Mouse (Mus musculus): ENCODE data around the gene Prame. TPM values are rescaled to one million over a fixed set of nuclear protein-coding genes. Genes with fewer than 3 reads are reported as not detected.
"Not testable (repeated sequence)": the region's sequence is repeated elsewhere in the genome, so short reads cannot be mapped to it uniquely, and the experiment has no call there.

Gene Prame
- polyA plus RNA-seq, 1 experiment from 2014 or later, result not detected

DNA sequence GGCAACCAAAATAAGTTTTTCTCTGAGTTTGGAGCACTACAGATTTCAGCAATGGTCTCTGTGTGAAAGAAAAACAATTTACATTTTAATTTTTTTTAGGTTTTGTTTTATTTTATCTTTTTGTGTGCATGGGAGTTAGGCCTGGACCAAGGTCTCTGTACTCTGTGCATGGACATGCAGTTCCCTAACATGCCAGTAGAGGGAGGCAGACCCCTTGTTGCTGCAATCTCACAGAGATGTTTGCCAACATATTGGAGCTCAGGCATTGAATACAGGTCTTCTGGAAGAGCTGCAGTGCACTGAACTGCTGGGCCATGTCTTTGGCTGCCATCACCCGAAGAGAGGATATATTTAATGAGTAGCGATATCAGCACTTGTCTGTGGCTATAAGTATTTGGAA lies 58.0 kb downstream of the Prame start:
- not testable (repeated sequence) for H3K36me3 ChIP-seq (ENCODE audit: control insufficient read depth, insufficient read depth); H3K4me2 ChIP-seq (ENCODE audit: low read depth, low read length); H3K9ac ChIP-seq (ENCODE audit: low read depth, low read length); ATAC-seq (ENCODE audit: low read depth); H3K4me1 ChIP-seq (ENCODE audit: control insufficient read depth, low read depth, low read length); H3K4me3 ChIP-seq (ENCODE audit: low read depth, low read length); H3K27ac ChIP-seq (ENCODE audit: low read length); H3K9me3 ChIP-seq (replicated peaks; ENCODE audit: control insufficient read depth, low read length); H3K27me3 ChIP-seq (ENCODE audit: control insufficient read depth, insufficient read depth, low read depth, low read length)
- WGBS (ENCODE audit: insufficient replicate concordance), result 9% methylated on average over 1 of the region's 2 CpGs

- not testable (repeated sequence) for H3K4me1 ChIP-seq (ENCODE audit: control insufficient read depth, low read depth, low read length); H3K9ac ChIP-seq (ENCODE audit: low read depth, low read length); H3K4me3 ChIP-seq (ENCODE audit: low read depth, low read length); ATAC-seq (ENCODE audit: low read depth); H3K27ac ChIP-seq (ENCODE audit: low read length); H3K36me3 ChIP-seq (ENCODE audit: control insufficient read depth, insufficient read depth); H3K27me3 ChIP-seq (ENCODE audit: control insufficient read depth, insufficient read depth, low read depth, low read length); H3K4me2 ChIP-seq (ENCODE audit: low read depth, low read length); H3K9me3 ChIP-seq (replicated peaks; ENCODE audit: control insufficient read depth, low read length)
- 22% methylated on average over 4 of the region's 4 CpGs for WGBS (ENCODE audit: insufficient replicate concordance)
Observed at GRCm38 (mm10) chrX:135564934-135565333, 62.6 kb downstream of the Prame start.

Other genes starting within 250 kb of the Prame start
- gene Gm7903, start 193.9 kb downstream of the Prame start, polyA plus RNA-seq (2015; fragmentation: Nextera tagmentation; extraction: Ambion mirVana), result not detected in 2 replicates
- gene AV320801, start 133.1 kb downstream of the Prame start, polyA plus RNA-seq (2015; fragmentation: Nextera tagmentation; extraction: Ambion mirVana), result not detected in 2 replicates
- gene Nxf7, start 28.9 kb downstream of the Prame start, polyA plus RNA-seq (2015; fragmentation: Nextera tagmentation; extraction: Ambion mirVana), result 0.05 and 0.14 TPM in 2 replicates
- not detected in 2 replicates for gene Tcp11x2, start 66.1 kb upstream of the Prame start, polyA plus RNA-seq (2015; fragmentation: Nextera tagmentation; extraction: Ambion mirVana)
- not detected in 2 replicates for gene Tmsb15a, start 97.6 kb upstream of the Prame start, polyA plus RNA-seq (2015; fragmentation: Nextera tagmentation; extraction: Ambion mirVana)
- 2.9 and 3.5 TPM in 2 replicates for gene Armcx5, start 115.0 kb upstream of the Prame start, polyA plus RNA-seq (2015; fragmentation: Nextera tagmentation; extraction: Ambion mirVana)
- 6.5 and 6.7 TPM in 2 replicates for gene Gprasp1, start 115.0 kb upstream of the Prame start, polyA plus RNA-seq (2015; fragmentation: Nextera tagmentation; extraction: Ambion mirVana)
- gene Bhlhb9, start 169.9 kb upstream of the Prame start, polyA plus RNA-seq (2015; fragmentation: Nextera tagmentation; extraction: Ambion mirVana), result 9.8 and 10.4 TPM in 2 replicates
- gene Gprasp2, start 211.3 kb upstream of the Prame start, polyA plus RNA-seq (2015; fragmentation: Nextera tagmentation; extraction: Ambion mirVana), result 1.4 and 1.5 TPM in 2 replicates